ENCODE assay signal across 9 mouse cellular contexts in the genomic region with DNA sequence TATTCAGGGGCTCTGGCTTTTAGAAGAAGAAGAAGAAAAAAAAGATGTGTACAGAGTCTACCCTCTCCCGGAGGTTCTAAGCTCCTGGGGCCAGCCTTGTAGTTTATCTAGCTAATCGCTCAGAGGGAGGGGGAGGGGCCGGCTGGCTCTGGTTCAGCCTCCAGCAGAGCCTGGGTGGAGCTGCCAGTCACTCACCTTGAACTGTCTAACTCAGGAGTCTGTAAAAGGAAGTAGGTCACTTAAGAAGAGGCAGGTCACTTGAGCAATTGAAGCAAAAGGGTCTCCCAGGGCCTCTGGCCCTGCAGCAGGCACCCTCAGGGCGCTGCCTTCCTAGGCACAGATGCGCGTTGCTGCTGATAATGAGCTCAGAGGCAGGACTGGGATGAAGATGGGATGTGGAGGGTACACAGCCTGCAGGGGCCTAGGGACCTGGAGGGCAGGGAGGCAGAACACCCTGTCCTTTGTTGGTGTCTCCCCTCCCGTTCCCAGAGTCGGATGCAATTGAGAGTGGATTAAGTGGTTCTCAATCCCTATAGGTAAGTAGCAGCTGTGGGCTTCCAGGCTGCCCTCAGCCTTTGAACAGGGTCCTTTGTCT. TPM values are rescaled to one million over a fixed set of nuclear protein-coding genes. Genes with fewer than 3 reads are reported as not detected.
DNase-seq lines count a peak whose midpoint lies in the region; ATAC-seq lines count a peak whose summit lies in the region.
"Had no signal": no experiment of that assay in that cellular context is flagged by ENCODE, and none has a peak within 500 bp of the region (broad histone marks: within the 10 kb centered on the region; RNA-seq: fewer than 3 reads in every experiment).

No protein-coding gene starts in this region.

- no peaks in the 10 kb centered on the region for H3K27me3 ChIP-seq in midbrain, embryonic 11.5 days (ENCODE audit: control insufficient read depth, insufficient read depth, low read length)
- no peaks in the 10 kb centered on the region for H3K27me3 ChIP-seq in midbrain, embryonic 16.5 days (ENCODE audit: control insufficient read depth, insufficient read depth, low read depth, low read length)
- H3K27me3 ChIP-seq in embryonic facial prominence, embryonic 14.5 days (replicated peaks; ENCODE audit: control insufficient read depth, insufficient read depth, low read length), result no peaks in the 10 kb centered on the region
- peaks cover 30% of the 10 kb centered on the region for H3K27me3 ChIP-seq in liver, embryonic 12.5 days (replicated peaks)
- H3K27me3 ChIP-seq in stomach, embryonic 15.5 days (replicated peaks), result no peaks in the 10 kb centered on the region

- H3K9ac ChIP-seq in midbrain, embryonic 11.5 days (ENCODE audit: low read length), result no peak overlapping the region
- H3K9ac ChIP-seq in midbrain, embryonic 16.5 days (ENCODE audit: low read depth, low read length), result no peak overlapping the region
- no peak overlapping the region for H3K9ac ChIP-seq in embryonic facial prominence, embryonic 14.5 days (ENCODE audit: low read depth, low read length)
- H3K9ac ChIP-seq in liver, embryonic 12.5 days, result no peak overlapping the region
- H3K9ac ChIP-seq in stomach, embryonic 15.5 days, result no peak overlapping the region
- H3K9ac ChIP-seq: liver, embryonic 15.5 days had no signal

- peak; percentile 57; the same call in 1 of the 2 replicates for ATAC-seq in midbrain, embryonic 11.5 days (ENCODE audit: low FRiP score)
- no peak for ATAC-seq in midbrain, embryonic 16.5 days
- ATAC-seq in embryonic facial prominence, embryonic 14.5 days (ENCODE audit: low read depth), result peak; percentile 13; the same call in 1 of the 2 replicates
- ATAC-seq in liver, embryonic 12.5 days, result peak; percentile 36; the same call in 1 of the 2 replicates
- peak; percentile 37 for ATAC-seq in stomach, embryonic 15.5 days (ENCODE audit: insufficient read depth, low FRiP score, low read depth)

- no peak overlapping the region for H3K4me2 ChIP-seq in midbrain, embryonic 11.5 days
- H3K4me2 ChIP-seq in midbrain, embryonic 16.5 days (ENCODE audit: low read length), result no peak overlapping the region
- no peak overlapping the region for H3K4me2 ChIP-seq in embryonic facial prominence, embryonic 14.5 days (ENCODE audit: low read depth, low read length)
- no peak overlapping the region for H3K4me2 ChIP-seq in liver, embryonic 12.5 days
- H3K4me2 ChIP-seq in stomach, embryonic 15.5 days, result no peak overlapping the region
- H3K4me2 ChIP-seq: liver, embryonic 15.5 days had no signal

- peaks cover 16% of the 10 kb centered on the region for H3K4me1 ChIP-seq in midbrain, embryonic 11.5 days (ENCODE audit: control insufficient read depth, insufficient read depth, low read length)
- H3K4me1 ChIP-seq in midbrain, embryonic 16.5 days (ENCODE audit: control insufficient read depth, insufficient read depth, low read length), result peaks cover 17% of the 10 kb centered on the region
- H3K4me1 ChIP-seq in embryonic facial prominence, embryonic 14.5 days (ENCODE audit: control insufficient read depth, insufficient read depth, low read length), result peaks cover 22% of the 10 kb centered on the region
- H3K4me1 ChIP-seq in liver, embryonic 12.5 days, result peaks cover 15% of the 10 kb centered on the region
- H3K4me1 ChIP-seq in stomach, embryonic 15.5 days, result peaks cover 58% of the 10 kb centered on the region

- peak overlapping the region; percentile 2; the same call in 1 of the 2 replicates for H3K27ac ChIP-seq in midbrain, embryonic 11.5 days (ENCODE audit: low read depth, low read length)
- H3K27ac ChIP-seq in midbrain, embryonic 16.5 days (ENCODE audit: low read length), result no peak overlapping the region
- H3K27ac ChIP-seq in embryonic facial prominence, embryonic 14.5 days (replicated peaks; ENCODE audit: low read depth, low read length), result no peak overlapping the region; the same call in 1 of the 2 replicates
- H3K27ac ChIP-seq in liver, embryonic 12.5 days, result no peak overlapping the region
- peak overlapping the region; percentile 80 for H3K27ac ChIP-seq in stomach, embryonic 15.5 days
- H3K27ac ChIP-seq: liver, embryonic 15.5 days had no signal

- no peak overlapping the region for H3K4me3 ChIP-seq in midbrain, embryonic 11.5 days (ENCODE audit: low read depth, low read length)
- no peak overlapping the region for H3K4me3 ChIP-seq in midbrain, embryonic 16.5 days (ENCODE audit: low read depth, low read length)
- no peak overlapping the region for H3K4me3 ChIP-seq in embryonic facial prominence, embryonic 14.5 days (ENCODE audit: low read depth, low read length)
- H3K4me3 ChIP-seq in liver, embryonic 12.5 days, result no peak overlapping the region
- no peak overlapping the region for H3K4me3 ChIP-seq in stomach, embryonic 15.5 days (replicated peaks)
- H3K4me3 ChIP-seq: liver, embryonic 15.5 days had no signal

- H3K9me3 ChIP-seq in midbrain, embryonic 11.5 days (ENCODE audit: control insufficient read depth, low read length), result no peaks in the 10 kb centered on the region
- H3K9me3 ChIP-seq in midbrain, embryonic 16.5 days (replicated peaks; ENCODE audit: control insufficient read depth, low read length, poor library complexity, severe bottlenecking), result no peaks in the 10 kb centered on the region
- no peaks in the 10 kb centered on the region for H3K9me3 ChIP-seq in embryonic facial prominence, embryonic 14.5 days (ENCODE audit: control insufficient read depth, low read length)
- no peaks in the 10 kb centered on the region for H3K9me3 ChIP-seq in liver, embryonic 12.5 days (replicated peaks)
- no peaks in the 10 kb centered on the region for H3K9me3 ChIP-seq in stomach, embryonic 15.5 days
- H3K9me3 ChIP-seq: liver, embryonic 15.5 days had no signal

- WGBS in midbrain, embryonic 11.5 days, result 11% methylated on average over 8 of the region's 8 CpGs
- 12% methylated on average over 8 of the region's 8 CpGs for WGBS in midbrain, embryonic 16.5 days
- WGBS in embryonic facial prominence, embryonic 14.5 days, result 24% methylated on average over 8 of the region's 8 CpGs
- 25% methylated on average over 8 of the region's 8 CpGs for WGBS in liver, embryonic 12.5 days (ENCODE audit: insufficient replicate concordance)
- 31% methylated on average over 8 of the region's 8 CpGs for WGBS in stomach, embryonic 15.5 days

- peak; percentile 88 for DNase-seq in midbrain, embryonic 11.5 days (ENCODE audit: low spot score, missing footprints)
- peak; percentile 69 for DNase-seq in embryonic facial prominence, embryonic 14.5 days (ENCODE audit: low spot score)
- DNase-seq in right cerebral cortex, postnatal 4 days, result no peak
- no peak for DNase-seq in thymus, postnatal 25 days
- DNase-seq in layer of hippocampus, postnatal 25 days (ENCODE audit: extremely low spot score in 1 of 2, low spot score in 1 of 2), result no peak

- H3K36me3 ChIP-seq in midbrain, embryonic 11.5 days (ENCODE audit: control insufficient read depth, insufficient read depth, low read length), result no peaks in the 10 kb centered on the region
- H3K36me3 ChIP-seq in midbrain, embryonic 16.5 days (ENCODE audit: control insufficient read depth, insufficient read depth, low read length), result no peaks in the 10 kb centered on the region
- peaks cover 8% of the 10 kb centered on the region; the same call in 1 of the 2 replicates for H3K36me3 ChIP-seq in embryonic facial prominence, embryonic 14.5 days (ENCODE audit: control insufficient read depth, insufficient read depth, low read length)
- H3K36me3 ChIP-seq in liver, embryonic 12.5 days, result no peaks in the 10 kb centered on the region
- H3K36me3 ChIP-seq in stomach, embryonic 15.5 days, result no peaks in the 10 kb centered on the region
- H3K36me3 ChIP-seq: liver, embryonic 15.5 days had no signal

RNA-seq across cellular contexts. Expression of a gene that starts 18.7 kb away (rescaled TPM):
- polyA plus RNA-seq in midbrain, embryonic 11.5 days (2014; fragmentation: Nextera tagmentation; extraction: Ambion mirVana), result 34.3 and 41.8 TPM in 2 replicates
- 80.2 and 99.8 TPM in 2 replicates for polyA plus RNA-seq in midbrain, embryonic 16.5 days (2015; fragmentation: Nextera tagmentation; extraction: Ambion mirVana)
- 51.4 and 52.0 TPM in 2 replicates for polyA plus RNA-seq in embryonic facial prominence, embryonic 14.5 days (2014; fragmentation: Nextera tagmentation; extraction: Ambion mirVana)
- polyA plus RNA-seq in liver, embryonic 12.5 days (2016; fragmentation: Nextera tagmentation; extraction: Ambion mirVana), result 6.2 and 6.9 TPM in 2 replicates
- polyA plus RNA-seq in stomach, embryonic 15.5 days (2015; fragmentation: Nextera tagmentation; extraction: Ambion mirVana), result 47.0 and 48.4 TPM in 2 replicates
- total RNA-seq in layer of hippocampus, postnatal 25 days (2021), result 100 to 1,000 TPM; 782 to 866 TPM

RNA-seq across cellular contexts. Expression of a gene that starts 49.5 kb away (rescaled TPM):
- 55.9 and 59.4 TPM in 2 replicates for polyA plus RNA-seq in midbrain, embryonic 11.5 days (2014; fragmentation: Nextera tagmentation; extraction: Ambion mirVana)
- polyA plus RNA-seq in midbrain, embryonic 16.5 days (2015; fragmentation: Nextera tagmentation; extraction: Ambion mirVana), result 111 TPM in 2 replicates
- polyA plus RNA-seq in embryonic facial prominence, embryonic 14.5 days (2014; fragmentation: Nextera tagmentation; extraction: Ambion mirVana), result 68.7 and 81.8 TPM in 2 replicates
- 10.0 and 10.1 TPM in 2 replicates for polyA plus RNA-seq in liver, embryonic 12.5 days (2016; fragmentation: Nextera tagmentation; extraction: Ambion mirVana)
- polyA plus RNA-seq in stomach, embryonic 15.5 days (2015; fragmentation: Nextera tagmentation; extraction: Ambion mirVana), result 47.5 and 47.9 TPM in 2 replicates
- 10 to 100 TPM; 39.5 to 41.1 TPM for total RNA-seq in layer of hippocampus, postnatal 25 days (2021)

Comparison
In these comparisons a context has a peak if more than half of its experiments do, and no peak if none do; other contexts are left out.
1. H3K27ac ChIP-seq: peak in midbrain, embryonic 11.5 days (single experiment) and stomach, embryonic 15.5 days (single experiment); none in midbrain, embryonic 16.5 days (single experiment), embryonic facial prominence, embryonic 14.5 days (single experiment) and liver, embryonic 12.5 days (single experiment).
2. DNase-seq: peak in midbrain, embryonic 11.5 days (single experiment) and embryonic facial prominence, embryonic 14.5 days (single experiment); none in right cerebral cortex, postnatal 4 days (single experiment), thymus, postnatal 25 days (single experiment) and layer of hippocampus, postnatal 25 days (0 of 2).